Mouse (Mus musculus) myocyte (in vitro differentiated cells): ENCODE data around the gene Nop9. TPM values are rescaled to one million over a fixed set of nuclear protein-coding genes. Genes with fewer than 3 reads are reported as not detected.

ENCODE experiments used
- H3K27me3 ChIP-seq: one replicate; pipeline ENCODE4 v1.6.1; 2011; ENCODE audit not compliant: control insufficient read depth, insufficient read depth, insufficient read length
- H3K36me3 ChIP-seq: one replicate; pipeline ENCODE4 v1.6.1; 2011; ENCODE audit not compliant: control insufficient read depth, insufficient read depth
- H3K4me2 ChIP-seq: one replicate; pipeline ENCODE4 v1.6.1; 2011; ENCODE audit warnings: low read depth, control low read depth
- H3K4me3 ChIP-seq: one replicate; pipeline ENCODE4 v1.5.1; 2011; ENCODE audit warnings: mild to moderate bottlenecking, control low read depth, moderate library complexity
- H3K79me2 ChIP-seq: one replicate; pipeline ENCODE4 v1.6.1; 2011; ENCODE audit not compliant: control insufficient read depth, insufficient read depth
- H3ac ChIP-seq: one replicate; pipeline ENCODE4 v1.6.1; 2011; ENCODE audit not compliant: control insufficient read depth, insufficient read length
- CEBPB ChIP-seq: IDR thresholded peaks from 2 replicates; pipeline ENCODE4 v1.6.1; 2011; ENCODE audit warnings: mild to moderate bottlenecking, moderate library complexity; ENCODE audit not compliant: poor library complexity, insufficient read depth, severe bottlenecking
- E2F4 ChIP-seq: IDR thresholded peaks from one replicate; pipeline ENCODE4 v1.6.1; 2011; ENCODE audit warnings: mild to moderate bottlenecking, control low read depth, moderate library complexity; ENCODE audit not compliant: insufficient read depth
- MAX ChIP-seq: IDR thresholded peaks from one replicate; pipeline ENCODE4 v1.6.1; 2011; ENCODE audit warnings: low read depth, mild to moderate bottlenecking, control low read depth
- MYOD1 ChIP-seq, 3 experiments: IDR thresholded peaks; one replicate each; pipeline ENCODE4 v1.6.1; 2011; ENCODE audit warnings: control low read depth in 2 of 3, low read depth in 2 of 3, mild to moderate bottlenecking in 2 of 3, moderate library complexity in 1 of 3; ENCODE audit not compliant: insufficient read length in 2 of 3, control insufficient read depth in 1 of 3
- MYOG ChIP-seq, 3 experiments: IDR thresholded peaks; one replicate each; pipeline ENCODE4 v1.6.1; 2011; ENCODE audit warnings: control low read depth in 2 of 3, low read depth in 2 of 3, mild to moderate bottlenecking in 2 of 3; ENCODE audit not compliant: insufficient read length in 2 of 3, control insufficient read depth in 1 of 3, insufficient read depth in 1 of 3
- POLR2A ChIP-seq: IDR thresholded peaks from one replicate; pipeline ENCODE4 v1.6.1; 2011; ENCODE audit warnings: low read depth, mild to moderate bottlenecking, control low read depth, moderate library complexity; ENCODE audit not compliant: insufficient read length
- POLR2AphosphoS2 ChIP-seq: IDR thresholded peaks from one replicate; pipeline ENCODE4 v1.6.1; 2011; ENCODE audit warnings: low read depth, control low read depth; ENCODE audit not compliant: insufficient read length
- REST ChIP-seq: IDR thresholded peaks from one replicate; pipeline ENCODE4 v1.6.1; 2011; ENCODE audit warnings: mild to moderate bottlenecking, control low read depth, moderate library complexity; ENCODE audit not compliant: insufficient read depth, insufficient read length
- SRF ChIP-seq: IDR thresholded peaks from one replicate; pipeline ENCODE4 v1.6.1; 2011; ENCODE audit warnings: low read depth; ENCODE audit not compliant: control insufficient read depth, insufficient read length
- TCF12 ChIP-seq: IDR thresholded peaks from one replicate; pipeline ENCODE4 v1.6.1; 2011; ENCODE audit warnings: mild to moderate bottlenecking, control low read depth; ENCODE audit not compliant: poor library complexity, insufficient read depth, severe bottlenecking
- TCF3 ChIP-seq: IDR thresholded peaks from one replicate; pipeline ENCODE4 v1.6.1; 2011; ENCODE audit warnings: low read depth, control low read depth; ENCODE audit not compliant: insufficient read length
- USF1 ChIP-seq: IDR thresholded peaks from one replicate; pipeline ENCODE4 v1.6.1; 2011; ENCODE audit warnings: low read depth, mild to moderate bottlenecking, control low read depth, moderate library complexity
- polyA plus RNA-seq: library from polyadenylated mRNA; unstranded; fragments of >200 nt; fragmentation: generic; extraction: Trizol; gene quantifications from one replicate; pipeline ENCODE4 v1.2.1, GENCODE M21; 2012; ENCODE audit warnings: missing spikeins

Gene Nop9
- polyA plus RNA-seq, 1 experiment, result 24.9 TPM

DNA sequence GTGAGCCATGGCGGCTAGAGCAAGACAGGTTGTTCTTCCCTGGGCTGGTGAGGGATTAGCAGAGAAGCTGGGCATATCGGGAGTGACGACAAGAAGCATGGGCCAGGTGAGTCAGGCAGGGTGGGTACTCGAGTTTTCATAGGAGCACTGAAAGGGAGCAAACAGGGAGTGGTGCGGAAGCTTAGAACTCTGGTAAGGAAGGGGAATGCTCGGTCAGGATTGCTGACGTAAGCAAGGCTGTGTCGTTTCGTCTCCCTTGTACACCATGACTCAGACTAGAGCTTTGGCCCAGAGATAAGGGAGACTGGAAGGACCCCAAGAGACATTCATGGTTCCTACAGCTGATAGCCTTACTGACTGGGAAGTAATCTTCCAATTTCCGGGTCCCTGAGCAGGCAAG is 11.6 kb upstream of the Nop9 start:
- Histone ChIP-seq H3ac (no peak overlapping the region), H3K27me3 (no peaks in the 10 kb centered on the region), H3K4me2 (no peak overlapping the region), H3K79me2 (no peaks in the 10 kb centered on the region), H3K36me3 (no peaks in the 10 kb centered on the region), H3K4me3 (no peak overlapping the region)
- TF ChIP-seq TCF12 (no peak), POLR2A (no peak), SRF (no peak), USF1 (no peak), MYOD1 (IDR thresholded peaks at IDR 0.05; ENCODE audit: control insufficient read depth in 1 of 3, insufficient read length in 2 of 3, low read depth in 2 of 3) (no peak), POLR2AphosphoS2 (no peak), CEBPB (no peak)

DNA sequence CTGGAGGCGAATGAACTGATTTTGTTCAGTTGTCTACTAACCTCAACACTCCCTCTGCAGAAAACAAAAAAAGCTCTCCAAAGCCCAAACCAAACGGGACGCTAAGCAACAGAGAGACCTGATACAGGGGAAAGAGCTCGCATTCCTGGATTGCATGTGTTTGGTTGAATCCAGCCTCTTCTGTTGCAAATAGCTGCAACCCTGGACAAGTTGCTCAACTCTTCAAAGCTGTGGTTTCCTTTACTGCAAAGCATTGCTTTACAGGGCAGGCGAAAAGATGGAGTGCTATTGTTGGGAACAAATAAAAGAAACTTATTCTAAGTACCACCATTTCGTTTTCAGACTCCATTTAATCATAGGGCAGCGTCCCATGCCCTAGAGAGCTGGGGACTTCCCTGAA is 10.6 kb upstream of the Nop9 start:
- Histone ChIP-seq H3K36me3 (no peaks in the 10 kb centered on the region), H3K27me3 (no peaks in the 10 kb centered on the region)
- no peak for TF ChIP-seq POLR2A
- TF ChIP-seq SRF, result no peak
- TF ChIP-seq MAX, result no peak
- TF ChIP-seq REST, result no peak
- no peak for TF ChIP-seq POLR2AphosphoS2
- TF ChIP-seq MYOD1 (IDR thresholded peaks at IDR 0.05; ENCODE audit: control insufficient read depth in 1 of 3, insufficient read length in 2 of 3, low read depth in 2 of 3), result no peak
- peak; percentile 55; the same call in 1 of the 2 replicates for TF ChIP-seq CEBPB
- TF ChIP-seq MYOG (IDR thresholded peaks at IDR 0.05; ENCODE audit: control insufficient read depth in 1 of 3, insufficient read depth in 1 of 3, insufficient read length in 2 of 3, low read depth in 2 of 3), result no peak

DNA sequence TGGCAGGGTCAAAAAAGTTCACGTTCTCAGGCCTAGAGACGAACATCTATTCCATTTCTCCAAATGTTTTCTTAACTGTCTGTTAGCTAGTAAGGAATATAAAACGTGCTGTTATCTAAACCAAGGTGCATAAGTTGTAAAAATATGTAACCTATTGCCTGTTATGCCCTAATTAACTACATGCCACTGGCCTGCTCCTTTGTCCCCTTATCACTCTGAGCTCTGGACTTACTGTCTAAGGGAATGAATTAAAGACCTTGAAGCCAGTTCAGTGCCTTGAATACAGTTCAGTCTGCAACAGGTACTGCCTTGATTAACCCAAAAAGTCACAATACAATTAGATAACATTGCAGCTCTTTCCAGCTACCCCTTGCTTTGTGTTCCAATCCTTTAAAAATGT is 10.2 kb upstream of the Nop9 start:
- Histone ChIP-seq H3K4me2 (no peak overlapping the region), H3K4me3 (no peak overlapping the region), H3K27me3 (no peaks in the 10 kb centered on the region), H3K79me2 (no peaks in the 10 kb centered on the region), H3K36me3 (no peaks in the 10 kb centered on the region), H3ac (no peak overlapping the region)
- TF ChIP-seq REST, result no peak
- TF ChIP-seq USF1, result no peak
- TF ChIP-seq SRF, result no peak
- no peak for TF ChIP-seq CEBPB
- TF ChIP-seq TCF3, result no peak
- TF ChIP-seq MYOD1 (IDR thresholded peaks at IDR 0.05; ENCODE audit: control insufficient read depth in 1 of 3, insufficient read length in 2 of 3, low read depth in 2 of 3), result no peak
- no peak for TF ChIP-seq E2F4
- no peak for TF ChIP-seq POLR2A
- TF ChIP-seq MAX, result no peak
- no peak for TF ChIP-seq TCF12
- no peak for TF ChIP-seq MYOG (IDR thresholded peaks at IDR 0.05; ENCODE audit: control insufficient read depth in 1 of 3, insufficient read depth in 1 of 3, insufficient read length in 2 of 3, low read depth in 2 of 3)
- no peak for TF ChIP-seq POLR2AphosphoS2

More for the DNA sequence above, 10.6 kb upstream of the Nop9 start:
- Histone ChIP-seq H3K79me2 (no peaks in the 10 kb centered on the region), H3K4me3 (no peak overlapping the region), H3K4me2 (no peak overlapping the region), H3ac (no peak overlapping the region)

DNA sequence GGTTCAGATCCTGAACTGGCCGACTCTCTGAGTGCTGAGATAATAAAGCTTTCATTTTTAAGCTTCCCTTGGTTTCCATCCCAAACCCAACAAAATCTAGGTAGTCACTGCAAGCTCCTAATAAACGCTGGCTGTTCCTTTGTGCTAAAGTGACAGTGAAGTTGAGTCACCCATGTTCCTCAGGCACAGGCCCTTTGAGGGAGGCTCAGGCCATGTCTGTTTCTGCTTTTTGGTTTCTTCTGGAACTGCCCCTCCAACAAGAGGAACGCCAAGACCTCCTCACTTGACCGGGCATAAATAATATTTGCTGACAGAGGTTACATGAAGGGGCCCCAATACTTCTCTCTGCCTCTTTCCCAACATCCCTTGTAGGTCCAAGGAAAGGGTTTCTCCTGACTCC is 9.7 kb upstream of the Nop9 start:
- H3K4me2 ChIP-seq, result no peak overlapping the region
- no peak overlapping the region for H3K4me3 ChIP-seq
- H3ac ChIP-seq, result no peak overlapping the region
- no peaks in the 10 kb centered on the region for H3K79me2 ChIP-seq
- TF ChIP-seq TCF3, result no peak
- TF ChIP-seq MYOD1 (IDR thresholded peaks at IDR 0.05; ENCODE audit: control insufficient read depth in 1 of 3, insufficient read length in 2 of 3, low read depth in 2 of 3), result no peak
- no peak for TF ChIP-seq SRF
- TF ChIP-seq POLR2A, result no peak
- TF ChIP-seq E2F4, result no peak
- TF ChIP-seq MYOG (IDR thresholded peaks at IDR 0.05; ENCODE audit: control insufficient read depth in 1 of 3, insufficient read depth in 1 of 3, insufficient read length in 2 of 3, low read depth in 2 of 3), result no peak
- TF ChIP-seq REST, result no peak
- TF ChIP-seq USF1, result no peak
- TF ChIP-seq POLR2AphosphoS2, result no peak
- no peak for TF ChIP-seq TCF12
- no peak for TF ChIP-seq CEBPB
- no peak for TF ChIP-seq MAX
- no peaks in the 10 kb centered on the region for H3K36me3 ChIP-seq
- no peaks in the 10 kb centered on the region for H3K27me3 ChIP-seq

DNA sequence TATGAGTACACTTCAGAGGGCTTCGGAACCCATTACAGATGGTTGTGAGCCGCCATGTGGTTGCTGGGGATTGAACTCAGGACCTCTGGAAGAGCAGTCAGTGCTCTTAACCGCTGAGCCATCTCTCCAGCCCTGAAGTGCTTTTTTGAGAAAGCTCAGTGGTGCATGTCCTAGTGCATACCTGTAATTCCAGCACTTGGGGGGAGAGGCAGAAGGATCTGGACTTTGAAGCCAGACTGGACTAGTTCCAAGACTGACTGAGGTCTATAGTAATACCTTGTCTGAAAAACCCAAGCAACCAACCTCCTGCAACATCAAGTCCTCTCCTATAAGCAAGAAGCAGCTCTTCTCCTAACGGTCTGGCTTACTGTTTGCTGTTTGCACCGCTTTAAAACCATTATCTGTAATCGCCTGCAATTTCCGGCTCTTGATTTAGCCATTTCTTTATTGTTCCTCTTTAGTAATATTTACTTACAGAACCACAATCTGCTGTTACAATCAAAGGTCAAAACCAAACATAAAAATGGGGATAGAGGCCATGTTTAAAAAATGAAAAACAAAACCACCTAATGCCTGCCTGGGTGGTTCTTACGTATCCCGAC is 8.3 kb upstream of the Nop9 start:
- Histone ChIP-seq H3ac (no peak overlapping the region), H3K4me3 (no peak overlapping the region), H3K27me3 (no peaks in the 10 kb centered on the region), H3K36me3 (peaks cover 9% of the 10 kb centered on the region), H3K4me2 (no peak overlapping the region), H3K79me2 (no peaks in the 10 kb centered on the region)
- TF ChIP-seq MAX, result no peak
- TF ChIP-seq USF1, result no peak
- TF ChIP-seq SRF, result no peak
- no peak for TF ChIP-seq POLR2AphosphoS2
- no peak for TF ChIP-seq REST
- TF ChIP-seq E2F4, result no peak
- no peak for TF ChIP-seq TCF3
- TF ChIP-seq CEBPB, result no peak
- TF ChIP-seq MYOG (IDR thresholded peaks at IDR 0.05; ENCODE audit: control insufficient read depth in 1 of 3, insufficient read depth in 1 of 3, insufficient read length in 2 of 3, low read depth in 2 of 3), result no peak
- no peak for TF ChIP-seq MYOD1 (IDR thresholded peaks at IDR 0.05; ENCODE audit: control insufficient read depth in 1 of 3, insufficient read length in 2 of 3, low read depth in 2 of 3)
- TF ChIP-seq TCF12, result no peak
- no peak for TF ChIP-seq POLR2A
